Mouse (Mus musculus) ES-Bruce4 (cell line): Measurements from ENCODE around the gene Cnot6.

ENCODE experiments used
- CTCF ChIP-seq: IDR thresholded peaks from one replicate; pipeline ENCODE4 v1.8.1; 2011; ENCODE audit warnings: low read depth, low read length
- POLR2A ChIP-seq: IDR thresholded peaks from one replicate; pipeline ENCODE4 v1.8.1; 2011; ENCODE audit warnings: low read length; ENCODE audit not compliant: insufficient read depth

DNA sequence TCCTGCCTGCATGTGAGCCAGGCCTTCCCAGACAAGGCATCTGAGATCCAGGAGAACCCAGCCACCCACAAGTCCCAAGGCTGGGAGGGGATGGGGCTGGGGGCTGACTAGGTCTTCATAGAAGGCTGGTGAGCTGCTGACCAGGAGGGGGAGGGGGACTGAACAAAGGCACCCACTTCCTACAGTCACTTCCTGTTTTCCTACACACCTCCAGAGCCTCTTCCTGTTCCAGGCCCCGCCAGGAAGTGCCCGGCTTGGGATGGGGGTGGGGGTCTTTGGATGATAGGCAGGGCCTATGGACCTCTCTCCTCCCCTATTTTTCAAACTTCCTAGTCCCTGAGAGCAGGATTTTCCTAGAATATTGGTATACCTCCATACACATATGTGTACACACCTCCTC, 80.3 kb downstream of the Cnot6 start:
- TF ChIP-seq POLR2A (no peak), CTCF (no peak)
